Mouse (Mus musculus): Measurements from ENCODE around the gene Tmem245. TPM values are rescaled to one million over a fixed set of nuclear protein-coding genes. Genes with fewer than 3 reads are reported as not detected.

Tmem245 gene
- total and polyA plus RNA-seq, 2 experiments: 5.3 to 16.3 TPM

- Histone ChIP-seq H3K4me1 (ENCODE audit: control insufficient read depth, insufficient read depth, low read length) (peaks cover 3% of the 10 kb centered on the region; the same call in 1 of the 2 replicates), H3K4me3 (ENCODE audit: insufficient read depth, low read depth, low read length) (no peak overlapping the region), H3K27me3 (ENCODE audit: control insufficient read depth, insufficient read depth, low read length) (no peaks in the 10 kb centered on the region), H3K36me3 (ENCODE audit: control insufficient read depth, insufficient read depth, low read length) (no peaks in the 10 kb centered on the region), H3K27ac (replicated peaks; ENCODE audit: insufficient read depth, low read depth, low read length) (no peak overlapping the region), H3K9ac (ENCODE audit: low read depth, low read length) (no peak overlapping the region), H3K79me2 (ENCODE audit: control insufficient read depth, insufficient read depth, low read length) (no peaks in the 10 kb centered on the region)
- TF ChIP-seq CTCF (IDR thresholded peaks at IDR 0.05; ENCODE audit: low read depth, low read length): no peak
- TF ChIP-seq POLR2A (IDR thresholded peaks at IDR 0.05; ENCODE audit: extremely low read depth, insufficient read depth, low read length): no peak
- WGBS: 44% methylated on average over 7 of the region's 7 CpGs
- no peak for DNase-seq (ENCODE audit: extremely low read depth, low read depth, low spot score)
Observed at GRCm38 (mm10) chr4:56965586-56966179, 18.4 kb upstream of the Tmem245 start.

GRCm38 (mm10) chr4:56963687-56964086, 16.4 kb upstream of the Tmem245 start:
- H3K4me1 ChIP-seq (ENCODE audit: control insufficient read depth, insufficient read depth, low read length): peaks cover 3% of the 10 kb centered on the region; the same call in 1 of the 2 replicates
- H3K27me3 ChIP-seq (ENCODE audit: control insufficient read depth, insufficient read depth, low read length): no peaks in the 10 kb centered on the region
- H3K36me3 ChIP-seq (ENCODE audit: control insufficient read depth, insufficient read depth, low read length): no peaks in the 10 kb centered on the region
- TF ChIP-seq CTCF (IDR thresholded peaks at IDR 0.05; ENCODE audit: low read depth, low read length) (no peak), POLR2A (IDR thresholded peaks at IDR 0.05; ENCODE audit: extremely low read depth, insufficient read depth, low read length) (no peak)
- DNase-seq (ENCODE audit: extremely low read depth, low read depth, low spot score): no peak
- WGBS: 96% methylated on average over 6 of the region's 6 CpGs
- no peaks in the 10 kb centered on the region for H3K79me2 ChIP-seq (ENCODE audit: control insufficient read depth, insufficient read depth, low read length)
- no peak overlapping the region for H3K4me3 ChIP-seq (ENCODE audit: insufficient read depth, low read depth, low read length)
- H3K27ac ChIP-seq (replicated peaks; ENCODE audit: insufficient read depth, low read depth, low read length): no peak overlapping the region
- no peak overlapping the region for H3K9ac ChIP-seq (ENCODE audit: low read depth, low read length)

GRCm38 (mm10) chr4:56961320-56961925, 14.2 kb upstream of the Tmem245 start:
- no peak overlapping the region for H3K27ac ChIP-seq (replicated peaks; ENCODE audit: insufficient read depth, low read depth, low read length)
- peak; percentile 65 for DNase-seq (ENCODE audit: extremely low read depth, low read depth, low spot score)

GRCm38 (mm10) chr4:56957518-56957917, 10.3 kb upstream of the Tmem245 start:
- no peaks in the 10 kb centered on the region for H3K36me3 ChIP-seq (ENCODE audit: control insufficient read depth, insufficient read depth, low read length)
- TF ChIP-seq POLR2A (IDR thresholded peaks at IDR 0.05; ENCODE audit: extremely low read depth, insufficient read depth, low read length): no peak
- no peak for TF ChIP-seq CTCF (IDR thresholded peaks at IDR 0.05; ENCODE audit: low read depth, low read length)
- H3K27me3 ChIP-seq (ENCODE audit: control insufficient read depth, insufficient read depth, low read length): no peaks in the 10 kb centered on the region
- no peak overlapping the region for H3K27ac ChIP-seq (replicated peaks; ENCODE audit: insufficient read depth, low read depth, low read length)
- H3K4me3 ChIP-seq (ENCODE audit: insufficient read depth, low read depth, low read length): no peak overlapping the region
- DNase-seq (ENCODE audit: extremely low read depth, low read depth, low spot score): no peak
- WGBS: 75% methylated on average over 9 of the region's 9 CpGs
- no peak overlapping the region for H3K9ac ChIP-seq (ENCODE audit: low read depth, low read length)
- H3K79me2 ChIP-seq (ENCODE audit: control insufficient read depth, insufficient read depth, low read length): no peaks in the 10 kb centered on the region
- peaks cover 3% of the 10 kb centered on the region; the same call in 1 of the 2 replicates for H3K4me1 ChIP-seq (ENCODE audit: control insufficient read depth, insufficient read depth, low read length)

More at GRCm38 (mm10) chr4:56961320-56961925, 14.2 kb upstream of the Tmem245 start:
- Histone ChIP-seq H3K27me3 (ENCODE audit: control insufficient read depth, insufficient read depth, low read length) (no peaks in the 10 kb centered on the region), H3K9ac (ENCODE audit: low read depth, low read length) (no peak overlapping the region), H3K79me2 (ENCODE audit: control insufficient read depth, insufficient read depth, low read length) (no peaks in the 10 kb centered on the region), H3K36me3 (ENCODE audit: control insufficient read depth, insufficient read depth, low read length) (no peaks in the 10 kb centered on the region), H3K4me1 (ENCODE audit: control insufficient read depth, insufficient read depth, low read length) (peaks cover 3% of the 10 kb centered on the region; the same call in 1 of the 2 replicates), H3K4me3 (ENCODE audit: insufficient read depth, low read depth, low read length) (no peak overlapping the region)
- TF ChIP-seq CTCF (IDR thresholded peaks at IDR 0.05; ENCODE audit: low read depth, low read length): no peak
- no peak for TF ChIP-seq POLR2A (IDR thresholded peaks at IDR 0.05; ENCODE audit: extremely low read depth, insufficient read depth, low read length)
- 41% methylated on average over 12 of the region's 12 CpGs for WGBS

- H3K27ac ChIP-seq (replicated peaks; ENCODE audit: insufficient read depth, low read depth, low read length): no peak overlapping the region
- no peaks in the 10 kb centered on the region for H3K79me2 ChIP-seq (ENCODE audit: control insufficient read depth, insufficient read depth, low read length)
- 76% methylated on average over 6 of the region's 6 CpGs for WGBS
- TF ChIP-seq POLR2A (IDR thresholded peaks at IDR 0.05; ENCODE audit: extremely low read depth, insufficient read depth, low read length): no peak
- TF ChIP-seq CTCF (IDR thresholded peaks at IDR 0.05; ENCODE audit: low read depth, low read length): no peak
- H3K4me1 ChIP-seq (ENCODE audit: control insufficient read depth, insufficient read depth, low read length): no peaks in the 10 kb centered on the region
- no peaks in the 10 kb centered on the region for H3K27me3 ChIP-seq (ENCODE audit: control insufficient read depth, insufficient read depth, low read length)
- no peak overlapping the region for H3K4me3 ChIP-seq (ENCODE audit: insufficient read depth, low read depth, low read length)
- H3K9ac ChIP-seq (ENCODE audit: low read depth, low read length): no peak overlapping the region
- H3K36me3 ChIP-seq (ENCODE audit: control insufficient read depth, insufficient read depth, low read length): no peaks in the 10 kb centered on the region
- DNase-seq (ENCODE audit: extremely low read depth, low read depth, low spot score): no peak
Observed at GRCm38 (mm10) chr4:56953235-56953634, 6.0 kb upstream of the Tmem245 start.

- no peaks in the 10 kb centered on the region for H3K4me1 ChIP-seq (ENCODE audit: control insufficient read depth, insufficient read depth, low read length)
- no peak for DNase-seq (ENCODE audit: extremely low read depth, low read depth, low spot score)
- no peaks in the 10 kb centered on the region for H3K79me2 ChIP-seq (ENCODE audit: control insufficient read depth, insufficient read depth, low read length)
Observed at GRCm38 (mm10) chr4:56951701-56952100, 4.5 kb upstream of the Tmem245 start.

More at GRCm38 (mm10) chr4:56951701-56952100, 4.5 kb upstream of the Tmem245 start:
- H3K27me3 ChIP-seq (ENCODE audit: control insufficient read depth, insufficient read depth, low read length): no peaks in the 10 kb centered on the region
- no peak for TF ChIP-seq POLR2A (IDR thresholded peaks at IDR 0.05; ENCODE audit: extremely low read depth, insufficient read depth, low read length)
- TF ChIP-seq CTCF (IDR thresholded peaks at IDR 0.05; ENCODE audit: low read depth, low read length): no peak
- H3K4me3 ChIP-seq (ENCODE audit: insufficient read depth, low read depth, low read length): no peak overlapping the region
- H3K36me3 ChIP-seq (ENCODE audit: control insufficient read depth, insufficient read depth, low read length): no peaks in the 10 kb centered on the region
- no peak overlapping the region for H3K9ac ChIP-seq (ENCODE audit: low read depth, low read length)
- WGBS: 92% methylated on average over 3 of the region's 3 CpGs
- no peak overlapping the region for H3K27ac ChIP-seq (replicated peaks; ENCODE audit: insufficient read depth, low read depth, low read length)

Data from liver, adult 2 months (tissue).